Mouse (Mus musculus) bone marrow macrophage, adult 2 months (primary cell): ENCODE data around the gene Angptl1.

Source experiments
- CTCF ChIP-seq: IDR thresholded peaks from 2 replicates; pipeline ENCODE4 v1.5.1; 2012; ENCODE audit warnings: low read depth, mild to moderate bottlenecking, low read length, moderate library complexity
- POLR2A ChIP-seq: IDR thresholded peaks from 2 replicates; pipeline ENCODE4 v1.6.1; 2012; ENCODE audit warnings: mild to moderate bottlenecking, low read depth, low read length, borderline replicate concordance

DNA sequence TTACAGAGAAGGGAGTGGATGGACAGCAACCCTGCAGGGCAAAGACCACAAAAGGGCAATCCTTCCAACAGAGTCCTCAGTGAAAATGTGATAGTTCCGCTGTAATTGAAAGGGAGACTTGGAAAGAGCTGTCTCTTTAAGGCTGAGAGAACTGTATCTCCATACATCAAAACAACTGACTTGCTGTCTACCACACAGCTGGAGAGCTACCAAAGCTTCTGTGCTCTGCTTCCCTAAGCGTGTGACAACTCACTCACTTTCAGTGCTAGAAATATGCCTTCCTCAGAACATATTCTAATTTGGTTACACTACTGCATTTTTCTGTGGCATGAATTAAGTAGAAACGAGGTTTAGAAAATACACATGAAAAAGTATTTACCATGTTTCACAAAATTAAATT is 25.9 kb downstream of the Angptl1 start:
- no peak for TF ChIP-seq CTCF
- TF ChIP-seq POLR2A = no peak
